Mouse (Mus musculus): ENCODE results near the gene Rxfp4.

DNA sequence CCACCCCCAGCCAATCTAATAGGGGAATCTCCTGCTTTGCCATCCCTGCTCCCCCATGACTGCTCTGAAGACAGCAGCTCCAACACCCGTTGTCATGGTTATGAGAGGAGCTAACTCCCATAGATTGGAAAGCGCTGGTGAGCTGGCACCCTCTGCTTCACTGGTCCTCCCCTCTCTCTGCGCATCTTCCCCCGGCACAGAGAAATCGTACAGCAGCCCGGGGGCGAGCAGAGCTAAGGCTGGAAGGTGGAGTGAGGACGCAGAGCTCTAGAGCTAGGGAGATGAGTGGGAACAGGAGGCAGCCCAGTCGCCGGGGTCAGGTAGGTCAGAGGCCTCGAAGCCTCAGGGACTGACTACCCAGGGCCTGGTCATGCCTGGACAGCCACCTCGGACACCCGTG is 23.7 kb downstream of the Rxfp4 start:
- no peak for TF ChIP-seq CHD2 (IDR thresholded peaks at IDR 0.05; ENCODE audit: low read depth, low read length)
- TF ChIP-seq ZNF384 (IDR thresholded peaks at IDR 0.05; ENCODE audit: low read depth, low read length), result no peak
- no peak for TF ChIP-seq HCFC1 (IDR thresholded peaks at IDR 0.05; ENCODE audit: borderline replicate concordance, insufficient read depth, low read length)
- TF ChIP-seq ZC3H11A (IDR thresholded peaks at IDR 0.05; ENCODE audit: borderline replicate concordance, low read depth, low read length), result no peak

All from ES-E14 (cell line).